Mouse (Mus musculus) limb, embryonic 14.5 days (tissue): ENCODE results near the gene Mtmr6. TPM values are rescaled to one million over a fixed set of nuclear protein-coding genes. Genes with fewer than 3 reads are reported as not detected.

Experiments
- ATAC-seq: fragments of 200-750 bp; cut with Nextera tagmentation; 2 replicates; pipeline ENCODE4 v1.8.0; 2017; ENCODE audit warnings: low read depth, moderate number of reproducible peaks, moderate TSS enrichment; ENCODE audit not compliant: low FRiP score
- DNase-seq: peaks from one replicate; pipeline ENCODE4 v3.0.0-alpha.2; 2015; ENCODE audit warnings: low spot score
- H3K27ac ChIP-seq: fragments of 300-500 bp; sonication (generic); replicated peaks from 2 replicates; pipeline ENCODE4 v1.5.1; 2014; ENCODE audit warnings: low read depth, mild to moderate bottlenecking, low read length, moderate library complexity, mixed read lengths
- H3K27me3 ChIP-seq: fragments of 300-500 bp; sonication (generic); 2 replicates; pipeline ENCODE4 v1.6.1; 2014; ENCODE audit warnings: low read length, mixed read lengths; ENCODE audit not compliant: control insufficient read depth, insufficient read depth
- H3K36me3 ChIP-seq: fragments of 300-500 bp; sonication (generic); 2 replicates; pipeline ENCODE4 v1.6.1; 2014; ENCODE audit warnings: mild to moderate bottlenecking, low read length, moderate library complexity, mixed read lengths; ENCODE audit not compliant: control insufficient read depth, insufficient read depth
- H3K4me1 ChIP-seq: fragments of 300-500 bp; sonication (generic); 2 replicates; pipeline ENCODE4 v1.6.1; 2014; ENCODE audit warnings: antibody characterized with exemption, low read length, mixed read lengths; ENCODE audit not compliant: control insufficient read depth, insufficient read depth
- H3K4me2 ChIP-seq: fragments of 300-500 bp; sonication (generic); replicated peaks from 2 replicates; pipeline ENCODE4 v1.6.1; 2014; ENCODE audit warnings: low read depth, mild to moderate bottlenecking, low read length, moderate library complexity; ENCODE audit not compliant: severe bottlenecking
- H3K4me3 ChIP-seq: fragments of 300-500 bp; sonication (generic); replicated peaks from 2 replicates; pipeline ENCODE4 v1.5.1; 2014; ENCODE audit warnings: low read length
- H3K9ac ChIP-seq: fragments of 300-500 bp; sonication (generic); 2 replicates; pipeline ENCODE4 v1.6.1; 2014; ENCODE audit warnings: mild to moderate bottlenecking, low read depth, low read length, moderate library complexity; ENCODE audit not compliant: severe bottlenecking
- H3K9me3 ChIP-seq: fragments of 300-500 bp; sonication (generic); 2 replicates; pipeline ENCODE4 v1.6.1; 2016; ENCODE audit warnings: low read length; ENCODE audit not compliant: control insufficient read depth
- POLR2A ChIP-seq: fragments of 200-500 bp; IDR thresholded peaks from 2 replicates; pipeline ENCODE4 v1.8.0; 2012; ENCODE audit warnings: inconsistent platforms, mild to moderate bottlenecking, moderate library complexity, borderline replicate concordance; ENCODE audit not compliant: insufficient read depth, insufficient read length; ENCODE audit errors: extremely low read depth
- WGBS: fragments of 180-500 bp; shearing (Covaris S2); extraction: QIAGEN DNeasy Blood & Tissue Kit; methylation state at CpG from one replicate; pipeline ENCODE4 v1.1.7; 2014; 5-methylcytosine and 5-hydroxymethylcytosine counted together
- polyA plus RNA-seq, 2 experiments: library from polyadenylated mRNA; depleted of rRNA in 1 of 2; stranded (reverse) in 1 of 2; unstranded in 1 of 2; fragments of >200 nt; fragmentation: Nextera tagmentation in 1 of 2; extraction: Ambion mirVana in 1 of 2; gene quantifications; 2 replicates each; pipeline versions ENCODE4 v1.2.1 to v1.2.3; 2012 to 2014

The Mtmr6 gene
- polyA plus RNA-seq, 2 experiments, result 27.4 to 41.4 TPM

GRCm38 (mm10) chr14:60250366-60250765, 14.7 kb upstream of the Mtmr6 start:
- peak overlapping the region; percentile 89 for H3K9ac ChIP-seq
- peak overlapping the region; percentile 81 for H3K4me2 ChIP-seq
- H3K27ac ChIP-seq, result no peak overlapping the region
- DNase-seq (no peak), ATAC-seq (no peak)
- H3K36me3 ChIP-seq, result peaks cover 5% of the 10 kb centered on the region
- H3K4me1 ChIP-seq, result peaks cover 14% of the 10 kb centered on the region
- no peaks in the 10 kb centered on the region for H3K9me3 ChIP-seq
- no peaks in the 10 kb centered on the region for H3K27me3 ChIP-seq
- TF ChIP-seq POLR2A, result no peak
- 24% methylated on average over 8 of the region's 8 CpGs for WGBS
- peak overlapping the region; percentile 82 for H3K4me3 ChIP-seq

GRCm38 (mm10) chr14:60250879-60251278, 14.1 kb upstream of the Mtmr6 start:
- under 1% methylated on average over 35 of the region's 39 CpGs for WGBS
- peak overlapping the region; percentile 82 for H3K4me3 ChIP-seq
- peaks cover 4% of the 10 kb centered on the region; the same call in 1 of the 2 replicates for H3K36me3 ChIP-seq
- peak overlapping the region; percentile 75 for H3K27ac ChIP-seq
- H3K4me2 ChIP-seq, result peak overlapping the region; percentile 81
- no peaks in the 10 kb centered on the region for H3K9me3 ChIP-seq
- no peaks in the 10 kb centered on the region for H3K27me3 ChIP-seq
- peaks cover 14% of the 10 kb centered on the region for H3K4me1 ChIP-seq
- no peak for TF ChIP-seq POLR2A
- peak overlapping the region; percentile 89 for H3K9ac ChIP-seq
- DNase-seq (peak; percentile 21), ATAC-seq (peak; percentile 45)

GRCm38 (mm10) chr14:60251281-60252003, 13.6 kb upstream of the Mtmr6 start, which contains the start of the genes Nupl1 and Gm49336:
Nupl1 (minus strand) TSS chr14:60251431.
Gm49336 (minus strand) TSS chr14:60251507.
- Histone ChIP-seq H3K4me2 (peak within 1 kb of the TSS; percentile 81), H3K9me3 (no peaks in the 10 kb centered on the region), H3K27ac (peak within 1 kb of the TSS; percentile 75), H3K27me3 (no peaks in the 10 kb centered on the region), H3K4me1 (peaks cover 16% of the 10 kb centered on the region), H3K9ac (peak within 1 kb of the TSS; percentile 89), H3K36me3 (peaks cover 4% of the 10 kb centered on the region; the same call in 1 of the 2 replicates), H3K4me3 (peak within 1 kb of the TSS; percentile 82)
- ATAC-seq, result peak; percentile 99
- under 1% methylated on average over 41 of the region's 62 CpGs for WGBS
- DNase-seq, result peak; percentile 100
- TF ChIP-seq POLR2A, result peak; percentile 68; the same call in 1 of the 2 replicates

- Histone ChIP-seq H3K9me3 (no peaks in the 10 kb centered on the region), H3K4me3 (peak overlapping the region; percentile 82), H3K27ac (peak overlapping the region; percentile 74), H3K9ac (peak overlapping the region; percentile 89), H3K36me3 (no peaks in the 10 kb centered on the region; the same call in 1 of the 2 replicates), H3K4me1 (peaks cover 17% of the 10 kb centered on the region), H3K4me2 (peak overlapping the region; percentile 81), H3K27me3 (no peaks in the 10 kb centered on the region)
- ATAC-seq (0 out of 2 replicates have a peak, but pooled peaks have one; percentile 1), DNase-seq (no peak)
- TF ChIP-seq POLR2A, result no peak
- 24% methylated on average over 15 of the region's 15 CpGs for WGBS
Observed at GRCm38 (mm10) chr14:60252004-60253000, 12.7 kb upstream of the Mtmr6 start.

GRCm38 (mm10) chr14:60253466-60253865, 11.6 kb upstream of the Mtmr6 start:
- H3K4me3 ChIP-seq, result no peak overlapping the region
- no peak overlapping the region for H3K9ac ChIP-seq
- whole genome bisulfite sequencing, result 90% methylated on average over 3 of the region's 3 CpGs
- no peaks in the 10 kb centered on the region for H3K36me3 ChIP-seq
- H3K9me3 ChIP-seq, result no peaks in the 10 kb centered on the region
- no peak for TF ChIP-seq POLR2A
- no peaks in the 10 kb centered on the region for H3K27me3 ChIP-seq
- DNase-seq (no peak), ATAC-seq (no peak)
- peaks cover 17% of the 10 kb centered on the region for H3K4me1 ChIP-seq
- no peak overlapping the region for H3K4me2 ChIP-seq
- no peak overlapping the region for H3K27ac ChIP-seq
